Mouse (Mus musculus) liver (tissue): ENCODE measurements around the gene Cd69.

Source experiments
- DNase-seq: peaks from one replicate; pipeline ENCODE4 v3.0.0-alpha.2; 2020; ENCODE audit warnings: mixed read lengths

The Cd69 gene

DNA sequence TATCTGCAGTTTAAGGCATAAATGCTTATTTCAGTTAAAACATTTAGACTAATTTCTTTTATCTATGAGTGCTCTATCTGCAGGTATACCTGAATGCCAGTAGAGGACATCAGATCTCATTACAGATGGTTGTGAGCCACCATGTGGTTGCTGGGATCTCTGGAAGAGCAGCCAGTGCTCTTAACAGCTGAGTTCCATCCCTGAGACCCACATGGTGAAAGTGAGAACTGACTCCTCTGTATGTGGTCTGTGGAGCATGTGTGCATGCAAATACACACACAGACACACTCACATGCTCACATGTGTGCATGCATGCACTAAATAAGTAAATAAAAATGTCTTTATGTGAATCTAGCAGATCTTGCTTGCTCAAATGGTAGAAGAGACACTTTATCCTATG is 29.4 kb downstream of the Cd69 start:
- no peak for DNase-seq

DNA sequence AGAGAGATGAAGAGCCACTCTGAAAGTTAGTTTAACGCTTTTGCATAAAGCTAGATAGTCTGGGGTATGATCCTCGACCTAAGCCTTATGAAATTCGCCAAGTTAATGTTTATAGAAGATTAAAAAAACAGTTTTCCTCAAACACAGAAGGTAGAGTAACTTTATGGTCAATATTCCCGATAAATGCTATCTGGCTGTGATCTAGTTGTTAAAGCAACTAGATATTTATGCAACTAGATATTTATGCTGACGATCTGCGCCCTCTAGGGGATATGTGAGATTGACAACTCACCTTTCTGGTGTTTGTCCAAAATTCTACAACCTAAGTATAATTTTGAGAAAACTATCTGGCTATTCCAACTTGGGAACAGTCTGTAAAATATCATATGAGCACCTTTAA is 33.3 kb downstream of the Cd69 start:
- DNase-seq, result no peak

GRCm38 (mm10) chr6:129241471-129241870 is 33.8 kb downstream of the Cd69 start:
- DNase-seq, result no peak

- DNase-seq, result no peak
Observed at GRCm38 (mm10) chr6:129239564-129240248, 35.5 kb downstream of the Cd69 start.

DNA sequence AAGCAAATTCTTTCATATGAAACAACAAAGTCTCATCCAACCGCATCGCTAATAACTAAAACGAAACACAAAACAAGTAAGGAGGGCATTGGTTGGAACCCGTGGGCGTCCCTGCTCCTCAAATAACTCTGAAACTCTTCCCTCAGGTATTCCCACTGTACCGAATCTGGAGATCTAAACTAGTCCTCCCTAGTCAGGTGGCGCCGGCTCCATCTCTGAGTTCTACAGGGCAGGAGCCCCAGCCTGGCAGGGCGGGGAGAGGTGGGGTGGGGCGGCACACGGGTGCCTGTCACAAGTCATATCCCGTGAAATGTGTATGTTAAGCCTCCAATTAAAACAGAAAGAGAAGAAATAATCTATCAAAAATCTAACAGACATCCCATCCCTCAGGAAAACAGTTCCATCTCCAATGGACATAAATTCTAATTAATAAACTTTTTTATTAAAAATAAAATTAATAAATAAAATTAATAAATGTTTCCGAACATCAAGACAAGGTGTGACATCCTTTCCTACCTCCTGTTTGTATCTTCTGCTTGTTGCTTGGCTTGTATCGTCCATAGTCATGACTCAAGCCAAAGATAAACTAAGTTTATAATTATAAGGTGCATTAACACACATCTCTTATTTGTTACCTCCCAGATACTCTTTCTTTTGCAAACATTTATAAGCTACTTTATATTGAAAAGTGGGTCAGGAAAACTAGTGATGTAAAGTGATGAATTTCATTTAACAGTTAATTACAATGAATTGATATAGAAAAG is 36.8 kb downstream of the Cd69 start:
- peak; percentile 84 for DNase-seq

GRCm38 (mm10) chr6:129237350-129238274 is 37.6 kb downstream of the Cd69 start:
- DNase-seq, result peak; percentile 85

DNA sequence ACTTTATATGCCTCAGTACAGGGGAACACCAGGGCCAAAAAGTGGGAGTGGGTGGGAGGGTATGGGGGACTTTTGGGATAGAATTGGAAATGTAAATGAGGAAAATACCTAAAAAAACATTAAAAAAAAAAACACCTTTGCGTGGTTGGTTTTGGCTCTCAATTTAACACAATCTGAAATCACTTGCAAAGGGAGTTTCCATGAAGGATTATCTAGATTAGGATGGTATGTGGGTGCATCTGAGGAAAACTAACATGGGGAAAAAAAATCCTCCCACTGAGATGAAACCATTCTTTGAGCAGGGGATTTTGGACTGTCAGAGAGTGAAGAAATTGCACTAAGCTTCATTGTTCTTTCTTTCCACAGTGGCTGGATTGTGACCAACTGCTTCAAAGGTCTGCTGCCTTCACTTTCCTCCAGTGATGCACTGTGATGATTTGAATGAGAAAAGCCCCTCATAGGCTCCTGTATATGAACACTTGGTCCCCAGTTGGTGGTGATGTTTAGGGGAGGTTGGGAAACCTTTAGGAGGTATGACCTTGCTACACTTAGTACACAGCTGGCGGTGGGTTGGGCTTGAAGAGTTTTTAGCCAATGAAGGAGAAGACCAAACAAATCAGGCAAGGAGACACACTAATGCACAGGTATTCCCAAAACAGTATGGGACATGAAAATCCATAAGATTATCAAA is 38.4 kb downstream of the Cd69 start:
- peak; percentile 36 for DNase-seq

GRCm38 (mm10) chr6:129235855-129236461 is 39.3 kb downstream of the Cd69 start:
- no peak for DNase-seq

DNA sequence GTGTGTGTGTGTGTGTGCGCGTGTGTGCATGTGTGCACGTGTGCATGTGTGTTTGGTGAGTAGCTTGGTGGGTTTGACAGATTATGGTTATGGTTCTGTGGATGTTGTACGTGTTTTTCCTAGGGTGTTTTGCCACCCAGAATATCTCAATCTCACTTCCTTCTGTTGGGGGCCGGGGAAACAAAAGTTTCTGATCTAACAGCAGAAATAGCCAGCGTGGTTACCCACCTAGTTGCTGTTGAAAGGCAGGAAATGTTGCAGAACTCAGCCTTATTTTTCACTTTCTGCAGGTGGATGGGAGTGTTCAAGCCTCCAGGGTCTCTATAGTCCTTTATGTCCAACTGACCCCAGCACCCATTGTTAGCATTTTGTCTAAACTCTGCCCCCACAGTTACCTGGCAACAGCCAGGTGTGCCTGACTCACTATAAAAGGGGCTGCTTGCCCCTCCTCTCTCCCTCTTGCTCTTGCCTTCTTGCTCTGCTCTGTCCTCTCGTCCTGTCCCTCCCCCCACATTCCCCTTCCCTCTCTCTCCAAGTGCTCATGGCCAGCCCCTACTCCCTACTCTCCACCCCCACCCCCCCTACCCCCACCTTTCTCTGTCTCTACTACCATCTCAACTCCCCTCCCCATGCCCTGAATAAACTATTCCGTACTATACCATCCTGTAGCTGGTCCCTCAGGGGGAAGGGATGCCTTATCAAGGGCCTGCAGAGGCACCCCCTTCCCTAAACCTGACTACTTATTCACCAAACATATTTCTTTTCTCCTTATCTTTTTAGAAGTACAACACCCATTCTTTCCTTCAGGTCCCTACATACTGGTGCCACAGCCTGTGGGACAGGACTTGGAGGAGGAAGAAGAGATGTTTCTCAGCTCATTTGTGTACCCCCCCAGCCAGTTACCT is 40.5 kb downstream of the Cd69 start:
- peak; percentile 50 for DNase-seq

DNA sequence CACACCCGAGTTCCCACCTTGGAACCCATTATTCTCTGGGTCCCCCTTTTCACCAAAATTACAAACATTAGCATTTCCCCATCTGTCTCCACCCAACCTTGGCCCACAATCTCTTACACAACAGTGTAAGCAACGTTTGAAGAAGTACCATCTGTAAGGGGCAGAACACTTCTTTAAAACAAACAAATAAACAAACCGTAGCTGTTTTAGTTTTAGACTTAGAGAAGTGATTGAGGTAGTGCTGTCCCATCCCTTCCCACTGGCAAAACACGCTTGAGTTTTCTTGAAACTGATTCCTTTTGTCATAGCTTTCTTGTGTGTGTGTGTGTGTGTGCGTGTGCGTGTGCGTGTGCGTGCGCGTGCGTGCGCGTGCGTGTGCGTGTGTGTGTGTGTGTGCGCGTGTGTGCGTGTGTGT is 41.3 kb downstream of the Cd69 start:
- no peak for DNase-seq

DNA sequence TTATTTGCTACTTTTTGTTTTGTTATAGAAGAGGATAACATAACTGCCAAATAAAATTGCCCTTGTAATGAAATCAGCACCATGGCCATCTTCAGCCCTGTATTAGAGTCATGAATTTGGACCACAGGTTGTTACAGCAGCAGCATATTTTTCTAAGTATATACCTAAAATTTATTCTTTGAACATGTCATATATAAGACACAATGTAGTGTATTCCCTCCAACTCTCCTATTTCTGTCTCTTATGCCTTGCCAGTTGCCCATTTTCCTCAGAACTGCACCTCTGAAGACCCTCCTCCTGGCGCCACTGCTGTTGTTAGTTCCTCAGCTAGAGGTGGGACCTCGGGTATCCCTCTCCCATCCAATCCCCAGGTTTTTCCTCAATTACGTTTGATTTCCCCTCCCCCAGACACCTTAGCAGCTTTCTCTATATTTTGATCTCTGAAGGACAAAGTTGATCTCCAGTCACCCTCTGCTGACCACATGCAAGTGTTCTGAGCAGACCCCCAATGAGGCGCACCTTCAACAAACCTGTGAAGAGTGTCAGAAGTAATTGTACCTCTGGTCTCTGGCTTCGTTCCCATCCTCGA is 41.8 kb downstream of the Cd69 start:
- DNase-seq, result no peak

DNA sequence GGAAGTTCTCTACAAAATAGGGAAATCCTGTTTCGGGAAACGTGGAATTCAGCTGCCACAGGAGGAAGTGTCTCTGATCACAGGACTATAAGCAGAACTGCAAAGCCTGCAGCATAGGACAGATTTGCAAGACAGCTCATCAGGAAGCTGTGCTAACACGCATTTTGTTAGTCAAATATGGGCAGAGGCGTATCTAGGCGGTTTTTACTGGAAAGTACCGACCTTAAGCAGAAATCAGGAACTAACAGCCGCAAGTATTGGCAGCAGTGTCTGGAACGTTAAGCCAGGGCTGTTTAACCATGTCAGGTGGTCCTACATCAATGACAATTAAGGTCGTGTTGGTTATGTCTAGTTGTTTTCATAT is 42.4 kb downstream of the Cd69 start:
- peak; percentile 42 for DNase-seq

- no peak for DNase-seq
Observed at GRCm38 (mm10) chr6:129232005-129232841, 43.0 kb downstream of the Cd69 start.

GRCm38 (mm10) chr6:129229774-129230578 is 45.3 kb downstream of the Cd69 start:
- peak; percentile 29 for DNase-seq

GRCm38 (mm10) chr6:129228935-129229773 is 46.1 kb downstream of the Cd69 start:
- DNase-seq, result no peak

GRCm38 (mm10) chr6:129225078-129225477 is 50.2 kb downstream of the Cd69 start:
- no peak for DNase-seq

- DNase-seq, result no peak
Observed at GRCm38 (mm10) chr6:129224090-129224489, 51.1 kb downstream of the Cd69 start.

DNA sequence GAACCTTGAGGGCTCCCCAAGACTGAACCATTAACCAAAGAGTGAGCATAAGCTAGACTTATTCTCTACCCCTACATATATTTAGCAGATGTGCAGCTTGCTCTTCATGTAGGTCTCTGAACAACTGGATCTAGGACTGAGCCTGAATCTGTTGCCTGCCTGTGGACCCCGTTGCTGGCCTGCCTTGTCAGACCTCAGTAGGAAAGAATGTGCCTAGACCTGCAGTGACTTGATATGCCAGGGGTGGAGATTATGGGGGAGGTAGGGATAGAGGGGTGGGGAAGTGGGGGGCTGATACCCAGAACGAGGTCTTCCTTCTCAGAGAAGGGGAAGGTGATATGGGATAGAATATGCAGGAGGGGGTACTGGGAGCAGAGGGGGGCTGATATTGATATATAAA is 51.6 kb downstream of the Cd69 start:
- peak; percentile 15 for DNase-seq
